Mouse (Mus musculus) urinary bladder, postnatal 0 days (tissue): ENCODE measurements around the gene Wnt16. TPM values are rescaled to one million over a fixed set of nuclear protein-coding genes. Genes with fewer than 3 reads are reported as not detected.

ENCODE experiments used
- polyA plus RNA-seq: library from polyadenylated mRNA; unstranded; fragments of >200 nt; fragmentation: Nextera tagmentation; extraction: Ambion mirVana; gene quantifications from 2 replicates; pipeline ENCODE4 v1.2.1, GENCODE M21; 2015

The Wnt16 gene
- polyA plus RNA-seq = 3.2 and 5.3 TPM in 2 replicates

GRCm38 (mm10) chr6:22288004-22288736, at the start of gene Wnt16:
Gene Wnt16 (plus strand): TSS chr6:22288227.

Other genes with a start within 250 kb of the Wnt16 start
- 58.3 and 72.7 TPM in 2 replicates for gene Fam3c, start 68.0 kb downstream of the Wnt16 start, polyA plus RNA-seq